Mouse (Mus musculus) heart, postnatal 0 days (tissue): Measurements from ENCODE around the gene Prdm2.

Experiments
- CTCF ChIP-seq: IDR thresholded peaks from 2 replicates; pipeline ENCODE4 v1.5.1; 2016; ENCODE audit warnings: antibody characterized with exemption, control low read depth, low read depth
- EP300 ChIP-seq: IDR thresholded peaks from 2 replicates; pipeline ENCODE4 v1.6.1; 2016; ENCODE audit warnings: antibody characterized with exemption, low read depth

DNA sequence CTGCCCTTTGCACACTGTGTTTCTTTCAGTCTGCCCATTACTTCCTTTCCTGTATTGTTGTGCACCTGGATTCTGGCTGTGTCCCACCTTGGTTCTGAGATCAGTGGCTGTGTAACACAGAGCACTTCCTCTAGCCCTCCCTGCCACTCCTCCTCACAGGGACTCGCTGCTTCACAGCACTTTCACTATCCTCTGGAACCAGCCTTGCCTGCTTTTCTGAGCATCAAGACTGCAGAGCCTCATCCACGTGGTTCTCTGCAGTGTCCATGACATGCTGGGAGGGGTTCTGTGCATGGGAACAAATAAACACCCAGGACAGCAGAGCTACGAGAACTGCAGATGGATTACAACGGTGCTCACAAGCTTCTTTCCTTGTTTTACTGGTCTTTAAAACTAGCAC is 22.1 kb downstream of the Prdm2 start:
- TF ChIP-seq CTCF, result no peak
- TF ChIP-seq EP300, result no peak
